Mouse (Mus musculus): ENCODE results near the gene Chrne. TPM values are rescaled to one million over a fixed set of nuclear protein-coding genes. Genes with fewer than 3 reads are reported as not detected.

Gene Chrne
- total and polyA plus RNA-seq, 3 experiments = 0.30 TPM; not detected in 2

DNA sequence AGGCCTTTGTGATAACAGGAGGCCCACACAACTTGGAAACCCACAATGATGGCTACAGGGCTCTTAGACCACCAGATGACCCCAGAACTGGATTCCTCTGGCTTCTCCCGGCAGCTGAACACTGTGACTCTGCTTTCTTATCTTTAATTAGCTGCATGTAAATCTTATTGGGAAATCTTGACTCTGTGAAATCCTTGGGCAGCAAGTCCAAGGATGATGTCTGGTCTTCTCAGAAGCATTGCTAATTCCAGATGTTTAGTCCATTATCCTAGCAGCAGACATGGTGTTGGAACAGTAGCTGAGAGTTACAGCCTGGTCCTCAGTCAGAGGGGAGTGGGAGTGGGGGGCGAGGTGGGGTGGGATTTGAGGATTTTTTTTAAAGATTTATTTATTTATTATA is 9.4 kb upstream of the Chrne start:
- no peak for DNase-seq

DNA sequence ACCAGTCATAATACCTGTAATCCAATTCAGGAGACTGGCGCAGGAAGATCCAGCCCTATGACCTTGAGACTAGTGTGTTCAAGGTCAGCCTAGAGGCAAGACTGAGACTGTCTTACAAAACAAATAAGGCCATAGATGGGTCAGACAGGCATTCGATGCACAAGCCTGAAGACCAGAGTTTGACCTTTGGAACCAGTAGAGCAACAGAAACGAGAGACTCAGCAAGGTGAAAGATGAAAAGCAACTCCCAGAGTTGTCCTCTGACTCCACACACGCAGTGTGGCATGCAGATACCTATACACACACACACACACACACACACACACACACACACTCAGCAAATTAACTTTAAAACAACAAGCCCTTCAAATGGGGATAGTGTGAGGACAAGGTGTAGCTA is 7.9 kb upstream of the Chrne start:
- no peak for DNase-seq

DNA sequence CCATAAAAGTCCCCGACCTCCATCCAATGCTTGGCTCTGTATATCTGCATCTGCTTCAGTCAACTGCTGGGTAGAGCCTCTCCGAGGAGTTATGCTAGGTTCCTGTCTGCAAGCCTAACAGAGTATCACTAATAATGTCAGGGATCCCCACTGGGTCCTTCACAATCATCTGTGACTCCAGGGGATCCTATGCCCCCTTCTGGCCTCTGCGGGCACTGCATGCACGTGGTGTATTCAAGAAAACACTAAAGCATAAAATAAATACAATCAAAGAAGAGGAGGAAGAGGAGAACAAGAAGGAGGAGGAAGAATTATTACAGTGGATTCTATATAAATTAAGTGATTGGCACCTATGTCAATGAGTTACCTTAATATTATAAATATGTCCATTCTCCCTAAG is 6.5 kb upstream of the Chrne start:
- DNase-seq = no peak

DNA sequence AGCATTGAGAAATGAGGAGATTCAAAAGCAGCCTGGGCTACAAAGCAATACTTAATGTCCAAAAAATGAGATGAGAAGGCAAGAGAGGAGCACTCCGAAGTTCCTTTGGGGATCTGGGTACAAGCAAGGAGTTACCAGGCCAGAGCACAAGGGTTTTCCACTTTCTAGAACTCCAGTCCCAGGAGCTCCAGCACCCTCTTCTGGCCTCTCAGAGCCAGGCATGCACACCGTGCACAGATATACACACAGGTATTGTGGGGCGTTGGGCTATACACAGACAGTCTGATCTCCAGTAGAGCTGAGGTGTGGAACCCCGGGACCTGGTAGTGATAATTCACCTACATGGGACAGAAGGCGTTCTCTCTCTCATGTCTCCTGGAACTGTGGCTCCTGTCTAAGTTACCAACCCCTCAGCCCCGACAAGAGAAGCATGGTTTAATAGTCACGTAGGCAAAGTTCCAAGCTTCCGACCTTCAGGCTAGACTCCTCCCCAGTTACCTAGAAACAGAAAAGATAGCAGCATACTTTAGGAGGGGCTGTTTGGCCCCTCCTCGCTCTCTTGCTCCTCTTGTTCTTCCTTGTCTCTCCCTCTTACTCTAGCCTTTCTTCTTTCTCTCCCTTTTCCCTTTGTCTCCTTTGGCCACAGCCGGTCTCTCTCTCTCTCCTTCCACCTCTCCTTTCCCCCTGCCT is 4.2 kb upstream of the Chrne start:
- peak; percentile 51 for DNase-seq

DNA sequence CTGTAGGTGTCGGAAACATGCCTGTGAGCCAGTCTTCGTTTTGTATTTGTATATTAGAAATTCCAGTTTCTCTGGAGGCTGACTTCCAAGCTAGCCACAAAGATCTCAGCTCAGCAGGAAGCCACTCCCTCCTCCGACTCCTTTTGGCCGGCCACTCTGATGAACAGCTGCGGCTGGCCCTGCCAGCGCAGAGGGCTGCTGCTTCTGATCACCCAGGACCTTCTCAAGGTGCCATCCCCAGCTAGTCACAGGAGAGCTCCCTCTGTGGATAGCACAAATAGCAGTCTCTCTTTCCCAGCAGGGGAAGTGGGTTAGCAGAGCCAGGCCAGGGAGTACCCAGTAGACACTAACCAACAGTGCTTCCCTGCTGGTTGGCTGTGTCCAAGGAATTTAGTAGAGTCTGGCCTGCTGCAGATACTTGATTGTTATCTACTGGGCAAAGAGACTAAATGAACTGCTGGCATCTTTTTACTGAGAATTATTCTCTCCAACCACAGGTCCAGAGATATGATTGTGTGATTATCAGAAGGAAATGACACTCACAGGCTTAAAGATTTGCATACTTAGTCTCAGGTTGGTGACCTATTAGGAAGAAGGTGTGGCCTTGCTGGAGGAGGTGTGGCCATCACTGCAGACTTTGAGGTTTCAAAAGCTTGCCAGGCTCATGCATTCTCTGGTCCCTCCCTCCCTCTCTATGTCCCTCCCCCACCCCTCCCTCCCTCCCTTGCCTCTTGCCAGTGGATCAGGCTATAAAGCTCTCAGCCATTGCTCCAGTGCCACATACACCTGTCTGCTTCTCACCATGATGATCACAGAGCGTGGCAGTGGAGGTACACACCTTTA is 3.2 kb upstream of the Chrne start:
- DNase-seq = no peak

DNA sequence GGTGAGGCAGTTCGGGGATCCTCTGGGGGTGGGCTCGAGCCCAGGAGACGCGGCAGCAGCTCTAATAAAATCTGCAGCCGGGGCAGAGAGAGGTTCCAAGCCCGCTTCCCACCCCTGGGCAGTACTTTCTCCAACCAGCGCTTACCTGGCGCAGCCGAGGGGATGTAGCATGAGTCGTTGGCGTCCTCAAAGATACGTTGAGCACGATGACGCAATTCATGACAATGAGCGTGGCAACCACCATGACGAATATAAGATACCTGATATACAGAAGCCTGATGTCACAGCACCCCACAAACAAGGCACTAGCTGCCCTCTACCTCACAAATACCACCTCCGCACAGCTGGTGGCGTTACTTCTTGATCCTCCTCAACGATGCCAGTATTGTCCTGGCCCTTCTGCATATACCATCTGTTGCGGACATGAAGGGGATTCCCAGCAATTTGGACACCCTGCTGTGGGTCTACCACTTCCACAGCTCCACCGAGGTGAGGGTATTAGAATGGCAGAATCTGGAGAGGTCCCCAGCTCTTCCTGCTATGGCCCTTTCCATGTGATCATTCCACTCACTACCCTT is 3.4 kb downstream of the Chrne start, which contains the start of gene 4930544D05Rik:
Gene 4930544D05Rik, plus strand, starts transcription at position 333 of the 578 bp plus-strand sequence.
- DNase-seq = no peak

DNA sequence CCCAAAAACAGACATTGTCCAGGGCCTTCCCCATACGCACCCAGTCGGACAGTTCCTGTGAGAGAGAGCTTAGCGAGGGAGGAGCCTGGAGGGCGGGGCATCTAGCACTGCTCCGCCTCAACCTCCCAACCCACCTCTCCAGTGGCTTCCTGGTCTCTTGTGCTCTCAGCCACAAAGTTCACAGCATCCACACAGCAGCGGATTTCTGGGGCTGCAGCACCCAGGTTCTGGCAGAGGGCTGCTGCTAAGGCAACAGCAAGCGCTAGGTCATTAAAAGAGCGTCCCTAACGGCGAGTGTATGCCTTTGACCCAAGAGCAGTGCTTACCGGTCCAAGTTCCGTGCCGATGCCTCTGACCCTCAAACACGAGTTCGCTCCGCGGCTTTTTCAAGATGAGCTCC is 3.9 kb downstream of the Chrne start:
- DNase-seq = peak; percentile 82

DNA sequence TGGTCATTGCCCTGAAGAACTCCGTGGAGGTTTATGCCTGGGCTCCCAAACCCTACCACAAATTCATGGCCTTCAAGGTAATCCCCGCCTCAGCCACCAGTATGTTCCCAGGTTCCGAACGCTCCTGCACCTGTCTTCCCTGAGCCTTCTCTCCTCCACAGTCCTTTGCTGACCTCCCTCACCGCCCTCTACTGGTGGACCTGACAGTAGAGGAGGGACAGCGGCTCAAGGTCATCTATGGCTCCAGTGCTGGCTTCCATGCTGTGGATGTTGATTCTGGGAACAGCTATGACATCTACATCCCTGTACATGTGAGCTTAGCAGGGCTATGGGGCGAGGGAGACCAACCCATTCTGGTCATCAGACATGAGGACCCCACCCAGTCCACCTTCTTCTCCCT is 6.5 kb downstream of the Chrne start:
- DNase-seq = no peak

DNA sequence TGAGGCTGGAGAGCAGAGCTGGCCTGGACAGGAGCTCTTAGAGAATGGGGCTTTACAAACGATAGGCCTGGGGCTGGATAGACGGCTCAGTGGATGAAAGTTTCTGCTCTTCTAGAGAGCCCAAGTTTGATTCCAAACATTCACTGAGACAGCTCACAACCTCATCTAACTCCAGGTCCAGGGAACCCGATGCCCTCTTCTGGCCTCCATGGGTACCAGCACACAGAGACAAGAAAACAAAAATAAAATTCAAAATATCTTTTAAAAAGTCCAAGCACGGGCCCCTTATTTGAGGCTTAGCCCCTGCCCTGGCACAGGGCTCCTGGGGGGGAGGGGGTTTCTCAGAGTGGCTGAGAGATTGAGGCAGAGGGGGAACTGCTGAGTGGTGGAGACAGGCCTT is 8.3 kb downstream of the Chrne start:
- DNase-seq = no peak

DNA sequence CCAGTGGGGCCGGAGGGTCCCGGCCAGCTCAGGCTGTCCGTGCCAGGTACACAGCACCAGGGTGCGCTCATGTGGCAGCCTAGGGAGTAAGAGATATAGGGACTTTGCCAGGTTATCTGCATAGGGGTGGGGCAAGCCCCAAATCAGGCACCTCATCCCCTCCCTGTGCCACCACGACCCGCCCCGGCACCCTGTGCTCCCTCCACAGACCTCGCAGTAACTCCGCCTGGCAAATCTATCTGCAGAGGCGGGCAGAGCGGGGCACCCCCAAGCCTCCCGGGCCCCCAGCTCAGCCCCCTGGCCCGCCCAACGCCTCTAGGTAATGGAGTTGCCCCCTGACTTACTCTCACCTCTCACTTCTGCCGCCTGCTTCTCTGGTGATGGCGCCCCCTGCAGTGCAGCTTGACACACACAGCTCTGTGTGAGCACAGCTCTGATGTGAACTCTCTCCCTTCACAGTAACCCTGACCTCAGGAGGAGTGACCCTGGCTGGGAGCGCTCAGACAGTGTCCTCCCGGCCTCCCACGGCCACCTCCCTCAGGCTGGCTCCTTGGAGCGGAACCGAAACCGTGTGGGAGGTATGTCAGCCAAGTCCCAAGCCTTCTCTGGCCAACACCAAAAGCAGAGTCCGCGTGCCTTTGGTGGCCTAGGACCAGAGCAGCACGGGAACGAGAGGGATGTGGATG is 10.5 kb downstream of the Chrne start:
- peak; percentile 30 for DNase-seq

DNA sequence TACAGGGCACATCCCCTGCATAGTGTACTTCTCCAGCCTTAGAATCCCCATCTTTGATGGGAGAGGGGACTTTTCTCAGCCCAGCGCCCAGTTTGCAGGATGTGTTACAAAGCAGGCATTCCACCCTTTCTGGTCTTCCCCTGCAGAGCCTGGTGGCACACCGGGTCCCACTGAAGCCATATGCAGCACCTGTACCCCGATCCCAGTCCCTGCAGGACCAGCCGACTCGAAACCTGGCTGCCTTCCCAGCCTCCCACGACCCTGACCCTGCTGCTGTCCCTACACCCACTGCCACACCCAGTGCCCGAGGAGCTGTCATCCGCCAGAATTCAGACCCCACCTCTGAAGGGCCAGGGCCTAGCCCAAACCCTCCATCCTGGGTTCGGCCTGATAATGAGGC is 11.4 kb downstream of the Chrne start:
- DNase-seq = no peak

DNA sequence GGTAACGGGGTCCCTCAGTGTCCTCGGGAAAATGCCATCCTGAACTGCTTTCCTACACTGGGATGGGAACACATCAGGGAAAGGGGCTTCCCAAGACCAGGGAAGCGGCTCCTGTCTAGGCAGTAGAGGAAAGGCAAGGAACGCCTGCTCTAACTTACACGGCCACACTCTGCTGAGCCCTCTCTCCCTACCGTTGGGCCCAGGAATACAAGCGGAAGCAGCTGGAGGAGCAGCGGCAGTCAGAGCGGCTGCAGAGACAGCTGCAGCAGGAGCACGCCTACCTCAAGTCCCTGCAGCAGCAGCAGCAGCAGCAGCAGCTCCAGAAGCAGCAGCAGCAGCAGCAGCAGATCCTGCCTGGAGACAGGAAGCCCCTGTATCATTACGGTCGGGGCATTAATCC is 12.3 kb downstream of the Chrne start:
- DNase-seq = no peak

DNA sequence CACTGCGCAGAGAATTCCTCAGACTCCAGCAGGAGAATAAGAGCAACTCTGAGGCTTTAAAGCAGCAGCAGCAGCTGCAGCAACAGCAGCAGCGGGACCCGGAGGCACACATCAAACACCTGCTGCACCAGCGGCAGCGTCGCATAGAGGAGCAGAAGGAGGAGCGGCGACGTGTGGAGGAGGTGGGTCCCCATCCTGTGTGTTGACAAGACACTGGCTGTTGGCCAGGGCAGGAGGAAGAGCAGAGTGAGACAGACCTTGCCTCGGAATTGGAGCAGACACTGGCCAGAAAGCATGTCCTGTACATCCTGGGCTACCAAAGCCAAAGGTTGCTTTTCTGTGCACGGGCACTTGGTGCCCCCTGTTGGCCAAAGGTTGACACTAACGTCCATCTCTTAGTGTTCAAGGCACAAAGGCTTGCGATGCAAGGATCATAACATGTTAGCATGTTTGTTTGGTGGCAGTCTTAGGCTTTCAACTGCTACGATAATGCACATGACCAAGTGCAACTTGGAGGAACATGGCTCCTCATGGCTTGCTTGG is 13.9 kb downstream of the Chrne start:
- DNase-seq = peak; percentile 78

DNA sequence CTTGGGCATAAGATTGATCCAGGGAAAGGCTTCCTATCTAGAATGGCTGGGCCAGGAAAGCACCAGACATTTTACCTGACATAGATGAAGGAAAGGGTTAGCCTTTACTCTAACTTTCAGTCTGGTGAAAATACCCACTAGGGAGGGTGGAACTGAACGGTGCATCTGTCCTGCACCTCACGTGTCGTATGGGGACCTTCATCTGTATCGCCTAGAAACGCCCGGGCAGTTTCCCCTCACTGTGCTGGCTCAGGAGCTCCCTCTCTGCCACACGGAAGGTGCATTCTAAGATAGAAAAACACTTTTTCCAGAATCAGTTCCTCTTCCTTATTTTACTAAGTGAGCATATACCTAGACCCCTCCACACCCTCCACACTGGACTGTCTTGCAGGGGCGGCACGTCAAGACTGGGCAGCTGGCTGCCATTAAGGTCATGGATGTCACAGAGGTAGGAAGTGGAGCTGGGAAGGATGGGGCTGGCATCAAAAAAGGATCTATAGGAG is 20.5 kb downstream of the Chrne start:
- DNase-seq = no peak

DNA sequence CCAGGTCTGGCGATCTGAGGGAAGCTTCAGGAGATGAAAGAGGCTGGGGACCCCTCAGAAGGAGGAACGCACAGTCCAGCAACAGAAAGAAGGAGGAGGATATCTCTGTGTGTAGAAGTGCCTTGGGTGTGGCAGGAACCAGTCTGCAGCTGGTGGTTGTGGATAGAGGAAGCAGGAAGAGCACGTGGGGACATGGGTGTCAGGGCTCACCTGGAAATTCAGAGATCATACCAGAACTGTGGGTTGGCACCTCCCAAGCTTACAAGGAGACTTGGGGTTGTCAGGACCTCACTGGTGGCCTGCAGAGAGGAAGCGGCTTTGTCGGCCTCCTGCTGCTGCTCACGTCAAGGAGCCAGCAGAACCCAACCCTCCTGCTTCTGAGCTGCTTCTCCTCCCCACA is 21.7 kb downstream of the Chrne start:
- DNase-seq = no peak

DNA sequence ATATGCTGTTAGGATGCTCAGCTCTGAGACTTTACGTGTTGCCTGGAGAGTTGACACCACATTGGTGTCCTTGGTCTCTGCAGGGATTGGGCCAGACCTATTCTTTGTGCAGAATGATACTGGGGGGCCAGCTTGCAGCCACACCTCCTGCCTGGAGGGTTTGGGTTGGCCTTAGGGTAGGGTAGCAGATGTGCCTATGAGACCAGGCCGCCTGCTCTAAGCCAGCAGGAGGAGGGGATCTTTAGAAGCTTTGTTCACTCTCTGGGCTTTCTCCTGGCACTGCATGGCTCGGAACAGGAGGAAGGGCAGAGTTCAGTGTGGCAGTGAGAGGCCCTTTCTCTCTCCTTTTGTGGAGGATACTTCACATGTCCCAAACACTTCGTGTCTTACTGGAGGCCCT is 22.9 kb downstream of the Chrne start:
- no peak for DNase-seq

DNA sequence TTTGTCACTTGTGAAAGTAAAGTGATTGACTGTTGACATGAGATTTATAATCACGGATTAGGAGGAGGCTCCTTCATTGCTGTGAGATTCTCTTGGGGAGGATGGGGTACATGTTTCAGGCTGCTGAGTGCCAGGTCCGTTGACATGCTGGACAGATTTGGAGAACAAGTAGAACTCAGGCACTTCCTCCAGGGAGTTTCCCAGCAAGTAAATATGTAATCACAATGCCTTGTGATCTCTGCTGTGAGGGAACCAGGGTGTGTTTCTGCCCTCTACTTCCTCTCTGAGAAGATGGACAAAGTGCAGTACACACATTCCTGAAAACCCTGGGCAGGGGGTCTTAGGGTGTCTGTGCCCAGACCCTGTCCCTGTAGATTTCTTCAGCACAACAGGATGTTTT is 23.4 kb downstream of the Chrne start:
- DNase-seq = no peak

DNA sequence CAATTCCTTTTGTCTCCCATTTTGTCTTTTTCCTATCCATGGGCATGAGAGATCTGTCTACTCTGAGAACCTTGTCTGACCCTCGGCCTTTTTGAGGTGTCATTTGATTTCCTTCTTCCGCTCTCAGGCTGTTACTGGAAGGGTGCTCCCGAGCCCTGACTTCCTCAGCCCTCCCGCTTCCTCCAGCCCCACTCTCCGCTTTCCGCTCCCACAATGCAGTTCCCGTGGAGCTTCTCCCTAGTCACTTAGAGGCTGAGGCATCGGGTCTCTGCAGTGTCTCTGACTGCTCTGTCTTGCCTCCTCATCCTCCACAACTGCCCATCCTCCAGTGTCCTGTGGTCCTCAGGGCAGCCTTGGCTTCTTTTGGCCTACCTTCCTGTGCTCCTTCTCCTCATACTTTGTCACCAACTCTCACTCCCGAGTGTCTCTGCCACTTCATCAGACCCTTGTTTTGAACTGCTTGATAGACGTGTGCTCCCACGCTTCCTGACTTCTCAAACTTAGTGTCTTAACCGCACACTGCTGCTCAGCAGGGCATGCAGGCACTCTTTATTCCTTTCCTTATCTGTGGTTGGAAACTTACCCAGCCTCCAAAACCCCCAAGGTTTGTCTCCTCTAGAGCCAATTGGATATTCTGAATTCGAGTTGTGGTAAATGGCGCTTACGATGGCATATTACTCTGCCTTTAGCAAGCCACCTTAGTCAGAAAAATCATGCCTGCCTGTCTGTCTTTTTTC is 24.6 kb downstream of the Chrne start:
- peak; percentile 45 for DNase-seq

DNA sequence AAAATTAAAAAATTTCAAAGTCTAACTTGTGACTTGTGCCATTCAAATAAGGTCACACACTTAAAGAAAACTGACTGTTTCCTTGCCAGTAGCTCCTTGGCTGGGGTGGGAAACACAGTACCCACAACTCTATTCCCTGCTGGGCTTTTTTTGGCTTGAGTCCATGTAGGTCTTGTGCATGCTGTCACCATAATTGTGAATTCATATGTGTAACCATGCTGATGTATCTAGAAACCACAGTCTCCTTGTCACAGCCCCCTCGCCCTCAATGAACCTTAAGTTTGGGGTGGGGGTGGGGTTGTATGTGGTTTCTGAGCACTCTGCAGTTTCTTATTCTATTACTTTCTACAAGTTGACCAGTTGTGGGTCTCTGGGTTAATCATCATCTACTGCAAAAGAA is 27.3 kb downstream of the Chrne start:
- DNase-seq = no peak

DNA sequence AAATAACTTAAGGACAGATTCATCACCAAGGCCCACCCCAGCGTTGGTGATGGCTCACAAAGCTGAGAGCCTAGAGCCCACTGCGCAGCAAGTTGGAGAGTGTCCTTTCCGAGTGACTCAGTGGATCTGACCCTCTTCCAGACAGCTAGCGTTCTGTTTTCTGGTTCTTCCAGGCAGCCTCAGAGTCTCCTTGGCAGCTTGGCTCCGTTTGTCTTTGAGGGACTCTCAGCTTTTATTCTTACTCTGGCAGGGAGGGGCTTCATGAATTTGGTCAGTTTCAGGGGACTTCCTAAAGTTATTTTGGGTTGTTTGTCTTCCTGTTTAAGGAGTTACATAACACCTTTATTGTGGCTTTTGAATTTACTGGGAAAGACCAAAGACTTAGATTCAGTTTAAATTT is 32.1 kb downstream of the Chrne start:
- no peak for DNase-seq

DNA sequence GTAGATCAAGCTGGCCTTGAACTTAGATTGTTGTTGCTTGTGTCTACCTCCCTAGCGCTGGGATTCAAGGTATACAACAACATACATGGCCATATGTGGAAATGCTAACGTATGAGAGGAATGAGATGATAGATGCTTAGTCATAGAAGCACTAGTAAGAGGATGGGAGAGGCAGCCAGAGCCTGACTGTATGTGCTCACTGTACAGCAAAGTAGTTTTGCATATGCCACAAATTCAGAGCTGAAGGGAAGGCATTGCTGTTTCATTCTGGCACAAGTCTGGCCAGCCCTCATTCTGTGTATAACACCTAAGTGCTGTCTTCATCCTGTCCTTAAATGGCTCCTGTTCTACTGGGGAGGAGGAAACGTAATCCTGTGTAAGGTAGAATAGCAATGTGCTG is 32.8 kb downstream of the Chrne start:
- DNase-seq = no peak

Measured in adrenal gland, adult 2 months (tissue).